Mouse (Mus musculus) ES-E14 (cell line): Measurements from ENCODE around the gene Emc1.

ENCODE experiments used
- HCFC1 ChIP-seq: IDR thresholded peaks from 2 replicates; pipeline ENCODE4 v1.6.1; 2012; ENCODE audit warnings: low read length, inconsistent platforms, borderline replicate concordance; ENCODE audit not compliant: insufficient read depth
- MAFK ChIP-seq: IDR thresholded peaks from 2 replicates; pipeline ENCODE4 v1.6.1; 2014; ENCODE audit warnings: mild to moderate bottlenecking, low read depth, low read length, inconsistent platforms; ENCODE audit not compliant: insufficient read depth
- ZC3H11A ChIP-seq: IDR thresholded peaks from 2 replicates; pipeline ENCODE4 v1.6.1; 2012; ENCODE audit warnings: low read depth, mild to moderate bottlenecking, inconsistent platforms, low read length, borderline replicate concordance
- ZNF384 ChIP-seq: IDR thresholded peaks from 2 replicates; pipeline ENCODE4 v1.6.1; 2012; ENCODE audit warnings: low read depth, low read length, inconsistent platforms

- TF ChIP-seq ZNF384 (no peak), ZC3H11A (no peak), MAFK (no peak), HCFC1 (no peak)
These were observed 39.8 kb upstream of the Emc1 start for GRCm38 (mm10) chr4:139312632-139313031.
